Mouse (Mus musculus): ENCODE measurements around the gene Bnipl.

DNA sequence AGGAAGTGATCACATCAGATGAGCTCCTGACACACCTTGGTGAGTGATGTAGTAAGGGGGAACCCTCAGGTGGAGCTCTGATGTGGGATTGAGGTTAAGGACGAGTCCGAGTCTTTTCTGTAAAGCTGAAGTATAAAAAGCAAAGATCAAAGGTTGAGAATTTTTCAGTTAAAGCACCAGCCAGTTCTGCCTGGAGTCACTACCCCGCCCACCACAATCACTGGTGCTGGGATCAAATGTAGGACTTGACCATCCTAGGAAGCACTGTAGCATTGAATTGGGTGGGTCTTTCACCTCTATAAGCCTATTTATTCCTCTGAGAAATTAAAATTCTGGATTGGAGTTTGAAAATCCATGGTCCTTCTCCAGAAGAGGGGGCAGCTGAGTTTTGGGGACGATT, 40.0 kb upstream of the Bnipl start:
- TF ChIP-seq POLR2A (IDR thresholded peaks at IDR 0.05; ENCODE audit: borderline replicate concordance, extremely low read depth, insufficient read depth, insufficient read length, poor library complexity, severe bottlenecking), result no peak
- no peak for TF ChIP-seq CTCF (IDR thresholded peaks at IDR 0.05; ENCODE audit: borderline replicate concordance, extremely low read depth, insufficient read depth, insufficient read length)

Measured in brain, embryonic 14.5 days (tissue).